Mouse (Mus musculus): ENCODE data around the gene Ucp3. TPM values are rescaled to one million over a fixed set of nuclear protein-coding genes. Genes with fewer than 3 reads are reported as not detected.

Ucp3 gene
- not detected in 2 replicates for total RNA-seq (2012; rRNA removed)
- not detected in 2 replicates for total RNA-seq (2014; rRNA removed)
- polyA plus RNA-seq (2012; ENCODE audit: insufficient read length, low read depth) = 0.13 TPM in 1 of 2 replicates, not detected in the other

DNA sequence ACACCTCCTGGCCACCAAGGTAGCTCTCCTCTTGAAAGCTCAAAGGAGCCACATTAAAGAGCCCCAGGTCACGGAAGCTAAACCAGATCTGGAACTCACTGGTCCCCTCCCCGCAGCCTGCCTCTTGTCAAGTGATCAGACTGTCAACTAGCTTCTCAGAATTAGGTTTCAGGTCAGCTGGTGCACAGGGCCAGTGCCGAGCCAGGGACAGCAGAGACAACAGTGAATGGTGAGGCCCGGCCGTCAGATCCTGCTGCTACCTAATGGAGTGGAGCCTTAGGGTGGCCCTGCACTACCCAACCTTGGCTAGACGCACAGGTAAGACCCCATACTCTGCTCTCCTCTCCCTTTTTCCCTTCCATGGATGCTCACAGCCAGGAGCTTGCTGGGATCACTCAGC, at the start of gene Ucp3:
Gene Ucp3 (plus strand): TSS at position 214 of the 400 bp plus-strand sequence.
- Histone ChIP-seq H3K36me3 (replicated peaks in 1 of 2; ENCODE audit: control insufficient read depth in 1 of 2, insufficient read depth in 1 of 2, low read length in 1 of 2) (peaks cover 13 to 35% of the 10 kb centered on the region in 2 experiments), H3K27ac (ENCODE audit: insufficient read depth, low read depth) (no peak within 1 kb of the TSS), H3K9me3 (replicated peaks; ENCODE audit: low read length) (no peaks in the 10 kb centered on the region), H3K4me3 (replicated peaks in 1 of 3; ENCODE audit: low read depth in 2 of 3, low read length in 2 of 3, poor library complexity in 1 of 3) (no peak within 1 kb of the TSS), H3K4me2 (ENCODE audit: insufficient read depth, low read depth, poor library complexity, severe bottlenecking) (no peak within 1 kb of the TSS), H3K9ac (ENCODE audit: insufficient read depth, low read depth) (no peak within 1 kb of the TSS), H3K27me3 (replicated peaks) (no peaks in the 10 kb centered on the region), H3K4me1 (ENCODE audit: control insufficient read depth in 1 of 2, insufficient read depth in 2 of 2) (0 out of 4 replicates have a peak, but pooled peaks cover 0 to 3% of the 10 kb centered on the region in 2 experiments), H3K79me2 (replicated peaks; ENCODE audit: control insufficient read depth, extremely low read depth, insufficient read depth, poor library complexity, severe bottlenecking) (no peaks in the 10 kb centered on the region)
- in situ Hi-C loops (cut with MboI; ENCODE audit: low pct_ligation_motif_present, low pct_unique_long_range_greater_than_20kb, low sequenced_read_pairs) (no loop called here), dilution Hi-C loops (cut with MboI; ENCODE audit: extremely low pct_ligation_motif_present, extremely low pct_unique_long_range_greater_than_20kb, low sequenced_read_pairs) (no loop called here)
- no peak for DNase-seq (ENCODE audit: extremely low read depth)
- no peak for TF ChIP-seq USF2 (conservative IDR thresholded peaks at IDR 0.05; ENCODE audit: low read depth, low read length)

DNA sequence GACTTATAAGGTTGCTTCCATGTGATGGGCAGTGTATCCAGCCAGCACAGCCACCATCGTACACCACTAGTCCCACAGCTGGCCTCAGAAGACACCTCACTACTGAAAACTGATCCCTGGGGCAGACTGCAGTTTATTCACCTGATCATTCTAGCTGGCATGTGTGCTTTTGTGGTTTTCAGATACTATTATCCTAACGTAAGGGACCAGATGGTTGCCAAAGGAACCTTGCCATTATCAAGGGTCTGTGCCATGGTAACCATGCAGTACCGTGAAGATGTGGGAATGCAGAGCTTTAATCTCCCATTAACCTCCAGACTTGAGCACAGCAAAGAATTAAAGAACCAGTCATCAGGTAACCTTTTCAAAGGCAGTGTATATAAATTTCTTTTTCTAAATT, 47.0 kb upstream of the Ucp3 start:
- H3K27me3 ChIP-seq (replicated peaks) = no peaks in the 10 kb centered on the region
- DNase-seq (ENCODE audit: extremely low read depth) = no peak
- peaks cover 66 to 84% of the 10 kb centered on the region in 2 experiments for H3K36me3 ChIP-seq (replicated peaks in 1 of 2; ENCODE audit: control insufficient read depth in 1 of 2, insufficient read depth in 1 of 2, low read length in 1 of 2)
- H3K79me2 ChIP-seq (replicated peaks; ENCODE audit: control insufficient read depth, extremely low read depth, insufficient read depth, poor library complexity, severe bottlenecking) = no peaks in the 10 kb centered on the region
- H3K9ac ChIP-seq (ENCODE audit: insufficient read depth, low read depth) = no peak overlapping the region
- no peaks in the 10 kb centered on the region for H3K9me3 ChIP-seq (replicated peaks; ENCODE audit: low read length)
- H3K4me1 ChIP-seq (ENCODE audit: control insufficient read depth in 1 of 2, insufficient read depth in 2 of 2) = peaks cover 0 to 8% of the 10 kb centered on the region in 2 experiments; a peak in 1 of 4 replicates
- H3K4me3 ChIP-seq (replicated peaks in 1 of 3; ENCODE audit: low read depth in 2 of 3, low read length in 2 of 3, poor library complexity in 1 of 3) = no peak overlapping the region
- TF ChIP-seq MAFK (IDR thresholded peaks at IDR 0.05; ENCODE audit: insufficient replicate concordance, low read length) (no peak), HCFC1 (IDR thresholded peaks at IDR 0.05; ENCODE audit: low read depth, low read length) (no peak), TBP (conservative IDR thresholded peaks at IDR 0.05; ENCODE audit: low read depth, low read length) (no peak), USF2 (conservative IDR thresholded peaks at IDR 0.05; ENCODE audit: low read depth, low read length) (no peak), POLR2A (IDR thresholded peaks at IDR 0.05; ENCODE audit: low read depth, low read length) (no peak), ZKSCAN1 (IDR thresholded peaks at IDR 0.05; ENCODE audit: borderline replicate concordance, low read depth, low read length) (no peak), ZMIZ1 (IDR thresholded peaks at IDR 0.05; ENCODE audit: low read depth, low read length) (no peak), E2F4 (IDR thresholded peaks at IDR 0.05; ENCODE audit: insufficient replicate concordance, low read depth, low read length) (no peak), ZC3H11A (IDR thresholded peaks at IDR 0.05; ENCODE audit: low read depth, low read length) (no peak), BHLHE40 (IDR thresholded peaks at IDR 0.05; ENCODE audit: low read depth, low read length) (no peak), MAX (IDR thresholded peaks at IDR 0.05; ENCODE audit: low read length) (no peak), UBTF (IDR thresholded peaks at IDR 0.05; ENCODE audit: low read depth, low read length) (no peak), MAZ (IDR thresholded peaks at IDR 0.05; ENCODE audit: low read depth, low read length) (no peak), SMC3 (IDR thresholded peaks at IDR 0.05; ENCODE audit: low read depth, low read length) (no peak)
- H3K4me2 ChIP-seq (ENCODE audit: insufficient read depth, low read depth, poor library complexity, severe bottlenecking) = no peak overlapping the region
- in situ Hi-C loops (cut with MboI; ENCODE audit: low pct_ligation_motif_present, low pct_unique_long_range_greater_than_20kb, low sequenced_read_pairs) (no loop called here), dilution Hi-C loops (cut with MboI; ENCODE audit: extremely low pct_ligation_motif_present, extremely low pct_unique_long_range_greater_than_20kb, low sequenced_read_pairs) (no loop called here)
- H3K27ac ChIP-seq (ENCODE audit: insufficient read depth, low read depth) = no peak overlapping the region
